Mouse (Mus musculus): ENCODE results near the gene Sntg2.

The Sntg2 gene

DNA sequence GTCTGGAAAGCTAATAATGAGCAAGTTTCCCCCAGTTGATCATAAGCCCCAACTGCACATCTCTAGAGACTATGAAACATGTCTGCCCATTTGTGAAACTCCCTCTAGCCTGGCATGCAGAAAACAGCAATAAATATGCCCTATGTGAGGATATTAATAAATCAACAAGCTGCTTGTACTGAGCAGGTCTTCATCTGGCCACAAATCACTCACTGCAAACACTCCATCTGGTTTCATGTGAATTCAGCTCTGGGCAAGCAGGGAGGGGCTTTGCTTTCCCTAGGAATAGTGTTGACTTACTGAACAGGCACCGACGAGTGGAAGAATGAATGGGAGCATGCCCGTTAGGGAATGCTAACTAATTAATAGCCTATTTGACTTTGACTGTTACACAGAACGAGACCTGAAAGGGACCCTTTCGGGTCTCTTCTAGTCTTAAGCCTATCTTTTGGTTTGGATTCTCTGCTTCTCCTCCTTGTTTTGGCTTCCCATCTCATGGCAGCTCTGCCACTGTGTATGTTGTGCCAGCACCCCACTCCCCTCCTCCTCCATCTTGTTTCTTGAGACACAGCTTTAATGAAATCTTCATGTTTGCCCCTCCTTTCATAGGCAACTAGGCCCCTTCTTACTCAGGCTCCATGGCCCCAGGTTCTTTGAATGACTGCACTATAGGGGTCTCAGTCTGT is 86.1 kb downstream of the Sntg2 start:
- DNase-seq (ENCODE audit: extremely low spot score, low read depth, low spot score) = peak; percentile 24

DNA sequence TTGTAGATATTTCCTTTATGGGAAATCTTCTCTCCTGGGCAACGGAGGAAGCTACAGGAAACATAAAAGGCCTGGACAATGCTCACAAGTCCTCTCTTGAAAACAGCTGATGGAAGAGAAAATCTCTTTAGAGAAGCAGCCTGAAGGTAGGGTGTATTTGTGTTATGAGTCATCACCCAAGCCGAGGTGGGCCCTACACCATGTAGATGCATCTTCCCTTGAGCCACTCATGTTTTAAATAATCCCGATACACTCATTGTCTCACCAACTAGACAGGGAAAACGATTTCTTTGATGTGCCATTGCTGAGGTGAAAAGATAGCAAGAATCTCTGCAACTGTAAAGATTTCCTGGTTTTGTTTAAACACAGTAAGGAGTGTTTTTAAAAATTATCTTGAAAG is 89.4 kb downstream of the Sntg2 start:
- no peak for DNase-seq (ENCODE audit: extremely low spot score, low read depth, low spot score)

DNA sequence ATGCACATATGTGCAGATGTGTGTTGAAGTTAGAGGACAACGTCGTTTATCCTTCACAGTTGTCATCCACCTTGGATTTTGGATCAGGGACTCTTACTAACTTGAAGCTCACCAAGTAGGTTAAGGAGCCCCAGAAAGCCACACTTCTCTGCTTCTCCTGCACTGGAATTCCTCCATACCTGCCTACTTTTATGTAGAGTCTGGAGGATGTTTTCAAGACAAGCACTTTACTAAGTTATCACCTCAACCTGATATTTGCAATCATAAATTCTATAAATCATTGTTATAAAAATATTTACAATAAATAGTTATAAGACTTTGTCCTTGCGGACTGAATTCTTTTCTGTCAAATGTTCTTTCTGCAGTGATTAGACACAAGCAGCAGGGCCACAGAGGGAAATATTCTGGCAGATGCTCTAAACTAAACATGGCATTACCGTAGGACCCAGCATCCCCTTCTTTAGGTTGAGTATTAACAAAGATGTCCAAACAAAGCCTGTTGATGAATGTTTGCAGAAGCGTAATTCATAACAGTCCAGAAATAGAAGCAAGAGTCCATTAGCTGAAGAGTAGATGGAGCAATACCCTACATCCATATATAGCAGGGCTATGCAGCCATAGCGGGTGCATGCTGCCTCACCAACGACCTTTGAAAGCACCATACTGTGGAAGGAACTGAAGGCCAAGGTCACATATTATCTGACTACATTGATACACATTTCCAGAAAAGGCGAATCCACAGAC is 100.8 kb downstream of the Sntg2 start:
- no peak for DNase-seq (ENCODE audit: extremely low spot score, low read depth, low spot score)

DNA sequence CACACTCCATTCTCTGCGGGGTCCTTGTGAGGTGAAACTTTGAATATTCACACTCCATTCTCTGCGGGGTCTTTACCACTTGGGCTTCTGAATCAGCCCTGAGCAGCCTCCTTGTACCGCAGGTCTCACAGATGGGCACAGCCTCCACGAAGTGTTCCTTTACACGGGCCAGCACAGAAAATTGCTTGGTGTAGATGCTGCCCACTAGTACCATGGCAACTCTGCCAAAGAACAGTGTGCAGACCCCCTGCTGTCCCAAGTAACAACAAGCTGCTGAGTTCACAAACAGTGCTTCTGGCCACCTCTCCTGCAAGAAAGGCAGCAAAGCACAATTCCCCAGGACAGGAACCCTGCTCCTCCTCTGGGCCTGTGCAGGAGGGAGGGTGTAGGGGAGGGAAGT is 109.0 kb downstream of the Sntg2 start:
- no peak for DNase-seq (ENCODE audit: extremely low spot score, low read depth, low spot score)

DNA sequence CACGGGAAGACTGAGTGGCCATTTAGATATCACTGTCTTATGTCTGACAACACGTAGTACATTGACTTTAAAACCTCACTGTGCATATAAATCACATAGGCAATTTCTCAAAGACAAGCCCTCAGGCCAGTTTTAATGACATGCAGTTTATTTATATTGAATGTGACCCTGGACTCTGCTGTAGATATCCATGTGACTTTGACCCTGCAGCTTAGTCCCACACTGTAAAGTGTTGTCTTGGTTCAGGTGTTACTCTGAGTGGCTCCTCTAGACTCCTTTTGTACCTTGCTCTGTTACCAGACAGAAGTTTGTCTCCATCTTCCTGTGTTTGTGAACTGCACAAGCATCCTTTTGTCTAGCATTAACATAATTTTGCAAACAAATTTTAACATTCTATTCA is 112.0 kb downstream of the Sntg2 start:
- DNase-seq (ENCODE audit: extremely low spot score, low read depth, low spot score) = peak; percentile 8

DNA sequence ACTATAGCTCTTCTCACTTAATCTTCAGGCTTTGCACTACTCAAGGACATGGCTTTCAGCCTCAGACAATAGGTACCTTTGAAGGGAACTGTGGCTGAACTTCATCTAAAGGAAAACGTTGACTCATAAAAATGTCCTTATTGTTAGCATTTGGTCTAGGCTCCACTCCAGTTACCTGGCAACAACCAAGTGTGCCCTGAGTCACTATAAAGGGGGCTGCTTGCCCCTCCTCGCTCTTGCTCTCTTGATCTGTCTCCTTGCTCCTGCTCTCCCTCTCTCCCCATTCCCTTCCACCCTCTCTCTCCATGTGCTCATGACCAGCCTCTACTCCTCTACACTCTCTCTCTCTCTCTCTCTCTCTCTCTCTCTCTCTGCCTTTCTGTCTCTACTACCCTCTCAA is 114.5 kb downstream of the Sntg2 start:
- DNase-seq (ENCODE audit: extremely low spot score, low read depth, low spot score) = no peak

DNA sequence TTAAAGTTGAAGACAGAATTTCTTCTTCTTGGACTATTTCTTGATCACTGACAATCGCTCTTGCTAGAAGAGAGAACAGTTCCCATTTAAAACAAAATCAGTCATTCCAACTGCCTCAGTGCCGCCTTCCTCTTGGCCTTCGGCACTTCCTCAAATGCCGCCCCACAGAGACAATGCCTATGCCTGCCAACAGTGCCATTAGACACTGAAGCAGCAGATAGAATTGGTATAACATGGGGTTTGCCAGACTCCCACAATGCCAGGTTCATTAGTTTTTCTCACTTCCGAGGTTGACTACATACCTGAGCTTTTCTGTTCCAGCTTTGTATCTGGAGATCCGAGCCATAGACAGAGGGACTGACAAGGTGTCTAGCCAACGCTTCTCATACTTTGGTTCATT is 115.5 kb downstream of the Sntg2 start:
- DNase-seq (ENCODE audit: extremely low spot score, low read depth, low spot score) = no peak

DNA sequence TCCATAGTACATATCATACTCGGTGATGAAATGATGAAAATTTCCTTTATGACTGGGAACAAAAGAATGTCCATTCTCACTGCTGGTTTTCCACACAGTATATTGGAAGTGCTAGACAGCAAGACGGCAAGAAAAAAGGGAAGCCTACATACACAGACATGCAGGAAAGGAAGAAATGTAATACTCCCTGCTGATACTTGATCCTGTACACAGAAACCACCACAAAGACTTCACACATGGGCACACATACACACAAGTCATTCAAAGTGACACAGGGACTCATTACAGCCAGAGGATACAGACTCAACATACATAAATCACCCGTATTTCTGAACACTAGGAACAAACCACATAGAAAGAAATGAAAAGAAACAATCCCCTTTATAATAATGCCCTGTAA is 117.0 kb downstream of the Sntg2 start:
- no peak for DNase-seq (ENCODE audit: extremely low spot score, low read depth, low spot score)

DNA sequence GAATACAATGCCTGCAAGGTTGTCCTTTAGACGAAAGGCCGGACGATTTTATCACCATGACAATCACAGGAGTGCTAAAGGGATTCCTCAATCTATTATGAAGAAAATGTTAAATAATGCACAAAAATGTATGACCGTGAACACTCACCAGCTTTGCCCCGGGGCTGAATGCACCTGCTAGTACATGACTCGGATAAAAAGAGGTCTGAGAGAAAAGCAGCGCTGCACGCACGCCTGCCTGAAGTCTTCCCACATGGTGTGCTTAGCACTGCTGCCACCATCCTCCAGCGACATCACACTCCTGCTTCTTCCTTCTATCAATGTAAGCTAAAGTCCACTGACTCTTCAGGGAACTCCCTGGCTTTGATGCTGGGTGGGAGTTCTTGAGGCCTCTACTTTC is 118.6 kb downstream of the Sntg2 start:
- no peak for DNase-seq (ENCODE audit: extremely low spot score, low read depth, low spot score)

DNA sequence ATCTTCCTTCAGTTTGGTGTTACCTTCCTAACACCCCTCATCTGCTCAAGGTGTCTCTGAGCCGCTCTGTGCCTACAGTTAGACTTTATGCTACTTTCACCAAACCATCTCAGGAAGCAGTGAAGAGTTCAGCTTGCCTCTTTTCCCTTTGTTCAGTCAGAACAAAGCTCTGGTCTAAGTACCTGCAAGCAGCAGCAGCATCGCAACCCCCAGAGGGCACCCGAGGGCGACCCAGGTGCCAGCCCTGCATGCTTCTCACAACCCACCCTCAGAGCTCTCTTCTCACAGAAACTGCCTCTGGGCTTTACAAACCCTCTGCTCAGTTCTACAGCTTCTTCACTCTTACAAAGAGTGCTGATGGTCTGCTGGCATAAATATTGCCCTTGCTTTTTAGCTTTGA is 120.8 kb downstream of the Sntg2 start:
- DNase-seq (ENCODE audit: extremely low spot score, low read depth, low spot score) = no peak

DNA sequence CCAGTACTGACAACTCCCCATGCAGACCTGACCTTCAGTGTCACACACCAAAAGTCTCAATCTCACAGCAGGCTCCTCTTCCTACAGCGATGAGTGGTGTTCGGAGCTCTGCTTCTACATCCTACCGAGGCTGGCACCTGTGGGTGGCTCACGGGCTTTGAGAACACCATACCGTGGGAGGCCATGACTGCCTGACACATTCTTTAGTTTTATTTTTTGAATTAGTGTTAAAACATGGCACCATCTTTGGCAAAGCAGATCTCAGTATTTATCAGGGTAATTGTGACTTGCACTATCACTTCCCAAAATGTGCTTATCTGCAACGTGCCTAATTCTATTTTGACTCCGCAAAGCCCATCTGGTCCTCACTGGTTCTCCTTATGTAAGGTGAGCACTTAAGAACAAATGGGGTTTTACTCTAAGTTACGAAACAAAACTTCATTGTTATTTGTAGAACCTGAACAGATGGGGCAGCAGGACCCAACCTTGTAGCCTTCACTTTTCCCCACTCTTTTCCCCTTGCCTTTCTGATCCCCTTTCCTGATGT is 121.8 kb downstream of the Sntg2 start:
- DNase-seq (ENCODE audit: extremely low spot score, low read depth, low spot score) = no peak

DNA sequence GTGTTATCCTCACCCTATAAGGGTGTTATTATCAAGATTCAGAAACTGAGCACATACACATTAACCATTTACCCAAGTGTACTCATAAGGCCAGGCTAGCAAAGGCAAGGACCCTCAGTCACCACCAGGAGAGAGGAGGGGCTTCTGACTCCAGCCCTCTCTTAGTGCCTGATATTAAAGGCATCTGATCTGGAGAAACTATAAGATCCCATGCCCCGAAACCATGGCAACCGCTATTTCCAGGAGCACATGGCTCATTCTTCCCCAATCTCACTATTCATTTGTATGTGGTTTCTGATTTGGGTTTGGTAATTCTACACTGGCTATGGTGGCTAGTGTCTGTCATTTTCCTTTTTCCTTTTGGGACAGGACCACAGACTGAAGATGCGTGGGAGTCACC is 124.1 kb downstream of the Sntg2 start:
- DNase-seq (ENCODE audit: extremely low spot score, low read depth, low spot score) = no peak

DNA sequence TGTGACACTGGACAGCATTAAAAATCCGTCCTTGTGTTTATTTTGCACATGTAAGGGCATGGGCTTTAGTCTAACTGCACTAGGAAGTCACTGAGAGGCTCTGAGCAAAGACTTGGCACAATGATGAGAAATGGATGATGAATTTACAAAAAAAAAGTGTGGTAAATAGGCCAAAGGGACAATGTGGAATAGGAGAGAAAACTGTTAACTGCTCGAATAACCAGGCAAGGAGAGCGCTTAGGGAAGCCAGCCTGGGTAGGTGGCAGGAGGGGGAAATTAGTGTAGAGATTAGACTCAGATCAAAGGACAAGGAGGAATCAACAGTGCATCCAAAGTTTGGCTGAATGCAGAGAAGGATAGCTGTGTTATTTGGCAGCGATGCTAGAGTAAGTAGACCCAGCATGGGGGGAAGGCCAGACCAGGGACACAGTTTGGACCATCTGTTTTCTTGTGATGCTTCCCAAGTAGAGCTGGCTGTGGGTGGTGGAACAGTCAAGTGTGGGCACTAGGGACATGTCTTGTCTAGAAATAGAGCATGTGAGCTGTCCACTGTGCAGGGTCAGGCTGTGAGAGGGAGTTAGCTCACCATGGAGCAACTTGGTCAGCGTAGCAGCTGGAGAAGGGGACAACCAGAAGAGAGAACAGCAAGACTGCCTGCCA is 126.8 kb downstream of the Sntg2 start:
- no peak for DNase-seq (ENCODE audit: extremely low spot score, low read depth, low spot score)

DNA sequence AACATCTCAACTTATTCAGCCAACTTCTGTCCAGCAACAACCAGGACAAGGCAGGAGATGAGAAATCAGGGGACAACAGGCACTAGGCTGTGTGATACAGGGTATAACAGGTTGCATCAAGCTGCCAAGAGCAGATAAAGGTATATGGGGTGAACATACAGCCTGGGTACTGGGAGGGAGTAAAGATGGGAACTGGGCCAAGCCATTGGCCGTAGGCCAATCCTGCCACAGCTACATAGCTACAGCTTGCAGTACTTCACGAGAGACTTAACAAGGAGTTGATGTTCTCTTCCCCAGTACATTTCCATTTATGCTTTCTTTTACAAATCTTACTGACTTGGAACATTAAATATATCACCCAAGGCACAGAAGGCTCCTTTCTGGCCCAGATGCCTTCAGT is 129.0 kb downstream of the Sntg2 start:
- DNase-seq (ENCODE audit: extremely low spot score, low read depth, low spot score) = no peak

DNA sequence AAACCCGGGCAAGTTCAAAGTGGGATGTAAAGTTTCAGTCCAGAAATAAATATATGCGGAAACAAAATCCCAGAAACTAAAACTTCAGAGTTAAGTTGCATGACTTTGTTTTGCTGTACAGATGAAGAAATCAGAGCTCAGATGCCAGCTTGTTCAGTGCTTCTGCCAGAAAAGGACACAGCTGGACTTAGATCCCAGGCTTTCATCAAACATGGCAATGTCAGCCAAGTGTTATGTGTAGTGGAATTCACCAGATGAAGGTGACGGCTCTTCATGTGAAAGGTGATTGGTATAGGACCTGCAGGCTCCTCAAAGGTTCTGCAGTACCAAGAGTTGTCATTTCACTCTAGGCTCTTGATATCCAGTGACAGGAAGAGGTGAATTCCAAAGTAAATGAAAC is 132.3 kb downstream of the Sntg2 start:
- DNase-seq (ENCODE audit: extremely low spot score, low read depth, low spot score) = no peak

DNA sequence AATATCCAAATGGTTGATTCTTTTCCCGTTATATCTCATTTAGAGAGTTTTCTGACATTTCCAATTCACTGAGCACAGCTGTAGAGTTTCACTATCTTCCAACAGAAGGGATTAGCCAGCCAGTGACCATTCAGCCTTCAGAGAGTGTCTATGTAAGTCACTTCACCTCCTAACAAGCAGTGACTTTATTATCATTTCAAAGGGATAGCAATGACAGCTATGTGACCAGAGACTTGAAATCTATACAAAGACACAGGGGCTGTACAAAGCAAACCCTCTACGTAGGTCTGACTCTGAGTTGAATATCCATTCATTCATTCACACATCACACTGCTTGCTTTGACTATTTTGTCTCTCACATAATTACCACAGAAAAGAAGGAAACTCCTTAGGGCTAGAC is 138.2 kb downstream of the Sntg2 start:
- DNase-seq (ENCODE audit: extremely low spot score, low read depth, low spot score) = no peak

DNA sequence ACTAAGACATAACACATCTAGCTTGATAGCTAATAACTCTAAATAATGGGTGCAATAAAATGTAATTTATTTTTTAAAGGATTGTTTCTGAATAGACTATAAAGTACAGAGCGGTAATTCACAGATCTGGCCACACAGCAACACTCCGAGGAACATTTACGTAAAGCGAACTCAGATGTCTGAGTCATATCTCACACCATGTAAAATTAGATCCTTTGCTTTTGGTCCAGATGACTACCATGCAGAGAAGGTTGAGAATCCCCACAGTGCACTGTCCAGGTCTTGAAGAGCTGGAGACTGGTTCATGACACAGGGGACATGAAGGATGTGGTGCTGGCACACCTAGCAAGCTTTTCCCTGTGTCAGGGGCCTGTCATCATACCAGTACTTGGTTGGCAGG is 145.2 kb downstream of the Sntg2 start:
- no peak for DNase-seq (ENCODE audit: extremely low spot score, low read depth, low spot score)

DNA sequence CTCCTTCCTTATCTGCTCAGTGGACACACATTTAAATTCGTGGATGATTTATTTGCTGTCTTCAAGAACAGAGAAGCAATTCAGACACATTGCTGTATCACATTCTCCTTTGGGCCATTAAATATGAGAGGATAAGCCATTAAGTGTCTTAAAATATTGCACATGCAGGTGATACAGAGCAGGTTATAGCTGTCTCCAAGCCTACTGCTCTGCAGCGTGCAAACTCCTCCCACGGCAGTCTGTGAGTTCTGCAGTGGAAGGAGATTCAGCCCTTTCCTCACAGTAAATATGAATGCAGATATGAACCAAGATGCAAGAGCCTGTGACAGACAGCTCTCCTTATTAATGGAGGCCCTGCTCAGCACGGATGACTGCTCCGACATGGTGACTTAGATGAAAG is 146.9 kb downstream of the Sntg2 start:
- DNase-seq (ENCODE audit: extremely low spot score, low read depth, low spot score) = no peak

DNA sequence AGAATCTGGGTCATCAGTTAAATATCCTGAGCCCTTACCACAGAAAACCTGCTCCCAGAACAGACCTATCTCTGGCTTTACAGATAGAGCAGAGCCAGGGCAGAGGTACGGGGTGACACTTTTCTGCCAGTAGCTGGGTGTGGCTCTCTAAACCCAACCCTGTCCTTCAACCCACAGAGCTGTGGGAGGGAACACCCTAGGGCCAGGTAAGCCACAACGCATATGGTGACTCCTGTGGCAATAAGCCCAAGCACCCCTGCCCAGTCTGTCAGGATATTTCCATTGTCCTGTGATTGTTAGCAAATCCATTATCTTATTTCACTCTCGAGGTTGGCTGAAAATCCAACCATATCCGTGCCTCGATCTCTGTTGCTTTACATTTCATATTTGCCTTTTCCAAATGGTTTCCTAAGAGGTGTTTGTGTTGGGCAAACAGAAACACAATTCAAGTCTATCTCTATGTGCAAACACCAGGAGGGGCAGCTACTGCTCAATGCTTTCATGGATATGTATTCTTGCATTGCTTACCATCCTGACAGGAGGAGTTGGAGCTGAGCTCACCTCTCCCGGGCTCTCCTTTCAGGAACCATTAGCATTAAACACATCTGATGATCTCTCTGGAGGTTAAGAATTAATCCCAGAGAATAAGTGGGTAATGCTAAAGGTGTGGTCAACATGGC is 156.3 kb downstream of the Sntg2 start:
- no peak for DNase-seq (ENCODE audit: extremely low spot score, low read depth, low spot score)

DNA sequence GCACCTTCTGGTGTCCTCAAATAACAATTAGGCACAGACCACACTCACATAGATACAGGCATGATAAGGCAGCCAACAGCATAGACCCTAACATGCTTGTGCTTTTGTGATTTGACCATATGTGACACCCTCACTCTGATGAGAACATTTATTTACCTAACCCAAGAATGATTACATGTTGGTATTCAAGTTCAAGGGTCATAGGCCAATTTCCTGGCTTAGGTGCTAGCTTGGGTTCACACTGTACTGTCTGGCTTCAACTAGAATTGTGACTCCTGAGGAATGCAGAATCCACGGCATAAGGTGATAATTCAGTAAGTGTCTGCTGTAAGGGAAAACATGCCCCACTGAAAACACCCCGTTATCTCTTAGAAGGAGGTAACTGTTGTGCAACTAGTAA is 158.4 kb downstream of the Sntg2 start:
- DNase-seq (ENCODE audit: extremely low spot score, low read depth, low spot score) = no peak

DNA sequence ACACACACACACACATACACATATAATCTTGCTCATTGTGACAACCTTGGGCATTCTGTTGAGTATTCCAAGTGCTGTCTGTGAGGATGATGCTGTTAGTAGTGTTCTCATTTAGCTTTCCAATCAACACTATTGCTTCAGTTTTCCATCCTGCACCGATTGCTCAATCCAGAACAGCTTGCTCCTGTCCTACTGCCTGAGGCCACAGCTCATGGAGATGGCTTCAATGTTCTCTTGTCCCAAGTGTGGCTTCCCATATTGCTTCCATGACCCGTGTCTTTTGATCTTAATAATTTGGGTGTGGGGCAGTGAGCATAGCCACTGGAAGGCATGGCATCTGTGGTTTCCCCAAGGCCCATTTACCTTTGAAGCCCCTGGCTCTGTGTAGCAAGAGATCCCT is 162.8 kb downstream of the Sntg2 start:
- no peak for DNase-seq (ENCODE audit: extremely low spot score, low read depth, low spot score)

DNA sequence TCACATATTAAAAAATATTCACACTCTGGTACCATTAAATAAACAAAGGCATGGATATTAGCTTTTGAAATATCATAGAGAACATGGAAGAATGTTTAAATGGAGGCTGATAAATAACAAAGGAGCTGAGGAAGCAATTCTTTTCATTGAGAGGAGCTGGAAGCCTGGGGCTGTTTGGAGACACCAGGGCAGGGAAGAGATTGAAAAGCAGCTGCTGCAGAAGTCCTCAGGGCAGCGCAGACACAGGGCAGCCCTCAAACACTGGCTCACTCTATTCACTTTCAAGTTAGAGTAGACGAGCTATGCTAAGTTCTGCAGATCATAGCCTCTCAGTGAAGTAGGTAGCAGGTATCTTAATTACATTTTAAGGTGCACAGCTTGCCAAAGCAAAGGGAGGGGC is 164.6 kb downstream of the Sntg2 start:
- no peak for DNase-seq (ENCODE audit: extremely low spot score, low read depth, low spot score)
